Mouse (Mus musculus): Measurements from ENCODE around the gene Traf1. TPM values are rescaled to one million over a fixed set of nuclear protein-coding genes. Genes with fewer than 3 reads are reported as not detected.

Traf1 gene
- polyA plus RNA-seq, 1 experiment from 2014 or later, result 18.6 TPM

DNA sequence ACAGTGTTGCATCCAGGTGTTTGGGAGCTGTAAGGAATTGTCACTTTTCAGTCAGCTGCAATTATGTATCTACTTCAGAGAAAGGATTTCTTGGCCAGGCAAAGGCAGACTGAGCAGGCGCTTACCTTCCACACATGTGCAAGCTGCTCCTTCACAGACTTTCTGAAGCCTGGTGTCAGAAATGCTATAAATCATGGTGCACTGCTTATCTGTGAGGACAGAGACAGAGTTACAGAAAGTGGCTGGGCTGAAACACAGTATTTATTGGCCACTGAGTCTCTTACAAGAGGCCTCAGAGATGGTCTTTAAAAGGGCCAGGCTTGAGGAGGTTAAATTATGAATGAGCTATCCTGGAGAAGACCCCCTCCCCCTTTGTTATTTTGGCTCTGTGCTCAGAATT lies 28.2 kb upstream of the Traf1 start:
- ATAC-seq (replicated peaks; ENCODE audit: low FRiP score, low read depth) (no peak), DNase-seq (ENCODE audit: low spot score) (peak; percentile 22)
- no peak overlapping the region for H3K9ac ChIP-seq (ENCODE audit: low read depth, low read length)
- H3K4me1 ChIP-seq (replicated peaks; ENCODE audit: insufficient read depth, low read length), result no peaks in the 10 kb centered on the region
- no peak overlapping the region for H3K4me2 ChIP-seq (ENCODE audit: low read length)
- WGBS, result 55% methylated on average over 1 of the region's 1 CpGs
- no peaks in the 10 kb centered on the region for H3K36me3 ChIP-seq (ENCODE audit: insufficient read depth, low read length)
- H3K4me3 ChIP-seq (replicated peaks; ENCODE audit: low read depth, low read length), result no peak overlapping the region
- TF ChIP-seq CTCF (IDR thresholded peaks at IDR 0.05; ENCODE audit: low read depth), result no peak
- H3K27me3 ChIP-seq (ENCODE audit: insufficient read depth, low read length), result no peaks in the 10 kb centered on the region
- no peaks in the 10 kb centered on the region for H3K9me3 ChIP-seq (replicated peaks; ENCODE audit: low read length)
- no peak overlapping the region for H3K27ac ChIP-seq

DNA sequence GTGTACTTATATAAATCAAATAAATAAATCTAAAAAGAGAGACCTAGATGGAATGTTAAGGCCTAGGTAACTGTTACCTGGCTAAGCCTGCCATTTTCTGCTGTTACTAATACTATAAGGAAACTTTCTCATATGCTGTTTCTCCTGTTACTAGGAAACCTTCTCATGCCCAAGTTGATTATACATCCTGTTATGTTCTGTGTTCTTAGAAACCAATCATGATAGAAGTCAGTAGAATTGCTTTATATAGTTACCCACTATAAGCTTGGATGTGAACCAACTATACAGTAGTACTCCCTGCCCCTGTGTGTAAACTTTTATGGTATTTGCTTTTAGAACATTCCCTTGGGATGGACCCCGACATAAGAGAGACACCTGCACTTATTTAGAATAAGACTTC lies 26.0 kb upstream of the Traf1 start:
- Histone ChIP-seq H3K4me1 (replicated peaks; ENCODE audit: insufficient read depth, low read length) (peaks cover 5% of the 10 kb centered on the region; the same call in 1 of the 2 replicates), H3K9me3 (replicated peaks; ENCODE audit: low read length) (no peaks in the 10 kb centered on the region), H3K27ac (no peak overlapping the region), H3K4me3 (replicated peaks; ENCODE audit: low read depth, low read length) (no peak overlapping the region), H3K36me3 (ENCODE audit: insufficient read depth, low read length) (no peaks in the 10 kb centered on the region), H3K9ac (ENCODE audit: low read depth, low read length) (no peak overlapping the region), H3K27me3 (ENCODE audit: insufficient read depth, low read length) (no peaks in the 10 kb centered on the region), H3K4me2 (ENCODE audit: low read length) (no peak overlapping the region)
- no peak for TF ChIP-seq CTCF (IDR thresholded peaks at IDR 0.05; ENCODE audit: low read depth)
- WGBS, result 59% methylated on average over 1 of the region's 1 CpGs
- DNase-seq (ENCODE audit: low spot score), result no peak
- no peak for ATAC-seq (replicated peaks; ENCODE audit: low FRiP score, low read depth)

DNA sequence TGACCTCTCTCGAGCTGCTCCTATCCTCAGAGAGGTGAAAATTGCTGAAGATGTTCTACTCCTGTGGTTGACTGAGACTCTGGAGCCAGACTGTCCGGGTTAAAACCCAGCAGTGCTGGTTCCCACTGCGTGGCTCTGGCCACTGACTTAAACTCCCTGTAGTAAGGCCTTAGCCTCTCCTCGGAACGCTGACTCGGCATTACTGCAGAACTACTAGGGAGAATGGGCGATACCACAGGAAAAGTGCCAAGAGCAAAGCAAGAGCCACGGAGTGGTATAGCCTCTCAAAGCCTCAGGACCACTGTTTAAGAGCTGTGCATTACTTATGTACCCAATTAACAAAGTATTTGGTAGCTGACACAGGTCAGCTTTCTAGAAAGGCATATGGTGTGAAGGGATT lies 23.3 kb upstream of the Traf1 start:
- Histone ChIP-seq H3K9me3 (replicated peaks; ENCODE audit: low read length) (no peaks in the 10 kb centered on the region), H3K27ac (no peak overlapping the region), H3K9ac (ENCODE audit: low read depth, low read length) (no peak overlapping the region), H3K36me3 (ENCODE audit: insufficient read depth, low read length) (no peaks in the 10 kb centered on the region), H3K27me3 (ENCODE audit: insufficient read depth, low read length) (no peaks in the 10 kb centered on the region), H3K4me3 (replicated peaks; ENCODE audit: low read depth, low read length) (no peak overlapping the region), H3K4me1 (replicated peaks; ENCODE audit: insufficient read depth, low read length) (peaks cover 5% of the 10 kb centered on the region; the same call in 1 of the 2 replicates), H3K4me2 (ENCODE audit: low read length) (no peak overlapping the region)
- ATAC-seq (replicated peaks; ENCODE audit: low FRiP score, low read depth) (no peak), DNase-seq (ENCODE audit: low spot score) (no peak)
- TF ChIP-seq CTCF (IDR thresholded peaks at IDR 0.05; ENCODE audit: low read depth), result no peak
- WGBS, result 81% methylated on average over 8 of the region's 8 CpGs

DNA sequence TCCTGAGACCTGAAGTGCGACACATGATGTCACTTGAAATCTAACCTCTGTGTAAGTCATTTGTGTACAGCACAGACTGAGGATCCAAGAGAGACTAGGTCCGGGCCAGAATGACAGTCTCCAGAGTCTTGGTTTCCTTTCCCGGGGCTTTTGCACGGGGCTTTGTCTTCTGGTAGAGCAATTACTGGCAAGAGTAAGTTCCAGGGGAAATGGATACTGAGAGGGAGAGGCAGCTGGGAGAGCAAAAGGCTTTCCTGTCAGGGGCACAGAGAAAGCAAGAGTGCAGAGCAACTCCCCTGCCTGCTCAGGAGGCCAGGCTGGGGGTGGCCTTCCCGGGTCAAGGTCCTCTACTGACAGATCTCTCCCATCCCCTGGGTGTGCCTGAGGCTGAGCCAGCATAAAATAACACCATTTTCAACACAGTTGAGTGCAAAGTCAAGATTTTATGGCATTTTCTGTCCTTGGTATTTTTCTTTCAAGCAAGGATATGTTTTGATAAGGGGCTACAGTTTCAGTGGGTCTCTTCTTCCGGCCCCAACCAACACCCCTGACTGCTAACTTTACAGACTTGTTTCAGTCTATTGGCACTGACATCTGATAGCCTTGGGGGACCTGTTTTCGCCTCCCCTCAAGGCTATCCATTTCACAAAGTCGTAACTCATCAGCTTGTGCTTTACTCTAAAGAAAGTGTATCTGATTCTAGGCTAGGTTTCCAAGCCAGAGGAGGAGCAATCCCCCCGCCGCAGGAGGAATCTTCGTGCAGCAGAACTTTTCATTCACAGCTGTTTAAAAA lies 21.5 kb upstream of the Traf1 start:
- WGBS, result 15% methylated on average over 11 of the region's 11 CpGs
- Histone ChIP-seq H3K27ac (peak overlapping the region; percentile 5; the same call in 1 of the 2 replicates), H3K4me1 (replicated peaks; ENCODE audit: insufficient read depth, low read length) (peaks cover 5% of the 10 kb centered on the region; the same call in 1 of the 2 replicates), H3K4me3 (replicated peaks; ENCODE audit: low read depth, low read length) (no peak overlapping the region), H3K4me2 (ENCODE audit: low read length) (no peak overlapping the region), H3K27me3 (ENCODE audit: insufficient read depth, low read length) (no peaks in the 10 kb centered on the region), H3K9me3 (replicated peaks; ENCODE audit: low read length) (no peaks in the 10 kb centered on the region), H3K36me3 (ENCODE audit: insufficient read depth, low read length) (no peaks in the 10 kb centered on the region), H3K9ac (ENCODE audit: low read depth, low read length) (no peak overlapping the region)
- DNase-seq (ENCODE audit: low spot score) (peak; percentile 91), ATAC-seq (replicated peaks; ENCODE audit: low FRiP score, low read depth) (peak; percentile 94)
- no peak for TF ChIP-seq CTCF (IDR thresholded peaks at IDR 0.05; ENCODE audit: low read depth)

DNA sequence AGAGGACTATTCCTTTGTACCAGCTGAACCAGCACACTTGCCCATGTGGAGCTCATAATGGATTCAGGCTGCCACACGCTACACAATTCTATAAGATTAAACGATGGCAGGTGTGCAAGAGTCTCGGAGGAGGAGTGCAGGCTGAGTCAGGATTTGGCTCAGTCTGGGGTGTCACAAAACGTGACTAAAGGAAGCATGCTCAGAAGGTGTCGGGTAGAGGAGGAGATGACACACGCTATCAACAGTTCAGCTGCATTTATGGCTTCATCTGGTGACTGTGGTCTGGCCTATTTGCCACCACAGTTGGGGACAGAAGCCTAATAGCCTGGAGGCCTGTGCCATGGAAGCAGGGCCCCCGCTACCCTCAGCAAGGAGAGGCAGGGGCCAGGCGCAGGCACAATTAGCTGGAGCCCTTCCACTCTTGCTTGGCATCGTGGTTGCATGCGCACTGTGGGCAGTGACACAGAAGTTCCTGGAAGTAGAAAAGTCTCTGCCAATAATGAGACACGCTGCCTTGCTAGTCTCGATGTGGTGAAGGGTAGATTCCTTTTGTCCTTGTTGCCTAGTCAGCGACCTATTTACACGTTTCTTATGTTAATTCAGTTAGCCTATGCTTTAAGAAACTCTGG lies 20.6 kb upstream of the Traf1 start:
- DNase-seq (ENCODE audit: low spot score) (no peak), ATAC-seq (replicated peaks; ENCODE audit: low FRiP score, low read depth) (no peak)
- Histone ChIP-seq H3K4me3 (replicated peaks; ENCODE audit: low read depth, low read length) (no peak overlapping the region), H3K27me3 (ENCODE audit: insufficient read depth, low read length) (no peaks in the 10 kb centered on the region), H3K4me2 (ENCODE audit: low read length) (no peak overlapping the region), H3K27ac (0 out of 2 replicates have a peak overlapping the region, but pooled peaks have one; percentile 5), H3K9me3 (replicated peaks; ENCODE audit: low read length) (no peaks in the 10 kb centered on the region), H3K4me1 (replicated peaks; ENCODE audit: insufficient read depth, low read length) (peaks cover 5% of the 10 kb centered on the region; the same call in 1 of the 2 replicates), H3K9ac (ENCODE audit: low read depth, low read length) (no peak overlapping the region), H3K36me3 (ENCODE audit: insufficient read depth, low read length) (no peaks in the 10 kb centered on the region)
- no peak for TF ChIP-seq CTCF (IDR thresholded peaks at IDR 0.05; ENCODE audit: low read depth)
- 56% methylated on average over 14 of the region's 14 CpGs for WGBS

DNA sequence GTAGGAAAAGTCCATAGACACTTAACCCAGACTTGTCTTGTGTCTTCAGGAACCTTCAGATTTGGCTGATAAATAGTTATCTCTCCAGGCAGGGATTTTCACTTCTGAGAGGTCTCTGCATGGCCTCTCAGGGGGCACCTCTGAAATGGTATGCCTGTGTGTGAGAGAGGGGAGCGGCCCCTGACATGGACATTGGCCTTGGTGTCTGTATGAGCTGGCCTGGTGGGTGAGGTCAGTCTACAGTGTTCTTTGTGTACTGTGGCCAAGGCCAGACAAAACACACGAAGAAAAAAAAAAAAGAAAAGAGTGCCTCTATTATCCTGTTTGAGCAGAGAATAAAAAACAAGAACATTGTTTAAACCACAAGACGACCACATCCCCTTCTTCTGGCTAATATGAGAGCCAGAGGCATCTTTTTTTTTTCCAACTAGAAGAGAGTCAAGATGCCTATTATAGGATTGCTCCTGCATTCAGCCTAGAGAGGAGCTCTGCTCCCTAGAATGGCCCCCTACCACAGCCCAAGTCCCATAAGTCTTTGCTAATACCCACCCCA lies 18.0 kb upstream of the Traf1 start:
- no peak overlapping the region for H3K9ac ChIP-seq (ENCODE audit: low read depth, low read length)
- ATAC-seq (replicated peaks; ENCODE audit: low FRiP score, low read depth) (no peak), DNase-seq (ENCODE audit: low spot score) (no peak)
- no peaks in the 10 kb centered on the region for H3K27me3 ChIP-seq (ENCODE audit: insufficient read depth, low read length)
- H3K9me3 ChIP-seq (replicated peaks; ENCODE audit: low read length), result no peaks in the 10 kb centered on the region
- no peak overlapping the region for H3K4me3 ChIP-seq (replicated peaks; ENCODE audit: low read depth, low read length)
- no peaks in the 10 kb centered on the region for H3K36me3 ChIP-seq (ENCODE audit: insufficient read depth, low read length)
- no peak overlapping the region for H3K4me2 ChIP-seq (ENCODE audit: low read length)
- peaks cover 5% of the 10 kb centered on the region; the same call in 1 of the 2 replicates for H3K4me1 ChIP-seq (replicated peaks; ENCODE audit: insufficient read depth, low read length)
- no peak for TF ChIP-seq CTCF (IDR thresholded peaks at IDR 0.05; ENCODE audit: low read depth)
- WGBS, result 83% methylated on average over 3 of the region's 3 CpGs
- no peak overlapping the region for H3K27ac ChIP-seq

All from kidney, postnatal 0 days (tissue).